Mouse (Mus musculus) kidney, postnatal 36 days (tissue): Measurements from ENCODE around the gene Asap2.

Experiments used
- DNase-seq, 2 experiments: peaks; one replicate each; pipeline ENCODE4 v3.0.0; 2021 to 2022; ENCODE audit warnings: mixed read lengths in 2 of 2

The Asap2 gene

GRCm38 (mm10) chr12:21318143-21318895, 328.1 kb downstream of the Asap2 start:
- DNase-seq: peak; percentile 79 to 85
